Mouse (Mus musculus) brain, embryonic 14.5 days (tissue): ENCODE measurements around the gene Apoa4. TPM values are rescaled to one million over a fixed set of nuclear protein-coding genes. Genes with fewer than 3 reads are reported as not detected.

Experiments used
- DNase-seq: peaks from one replicate; pipeline ENCODE4 v3.0.0-alpha.2; 2011; ENCODE audit warnings: low read depth
- CTCF ChIP-seq: fragments of 200-500 bp; IDR thresholded peaks from 2 replicates; pipeline ENCODE4 v1.5.1; 2012; ENCODE audit warnings: inconsistent platforms, mild to moderate bottlenecking, moderate library complexity, borderline replicate concordance; ENCODE audit not compliant: insufficient read depth, insufficient read length; ENCODE audit errors: extremely low read depth
- POLR2A ChIP-seq: fragments of 200-500 bp; IDR thresholded peaks from 2 replicates; pipeline ENCODE4 v1.6.1; 2012; ENCODE audit warnings: mild to moderate bottlenecking, inconsistent platforms, borderline replicate concordance; ENCODE audit not compliant: poor library complexity, insufficient read depth, insufficient read length, severe bottlenecking; ENCODE audit errors: extremely low read depth
- polyA plus RNA-seq: library from polyadenylated mRNA; depleted of rRNA; stranded (reverse); fragments of >200 nt; gene quantifications from 2 replicates; pipeline ENCODE4 v1.2.3, GENCODE M21; 2012

The Apoa4 gene
- polyA plus RNA-seq, 1 experiment = 0.26 TPM

DNA sequence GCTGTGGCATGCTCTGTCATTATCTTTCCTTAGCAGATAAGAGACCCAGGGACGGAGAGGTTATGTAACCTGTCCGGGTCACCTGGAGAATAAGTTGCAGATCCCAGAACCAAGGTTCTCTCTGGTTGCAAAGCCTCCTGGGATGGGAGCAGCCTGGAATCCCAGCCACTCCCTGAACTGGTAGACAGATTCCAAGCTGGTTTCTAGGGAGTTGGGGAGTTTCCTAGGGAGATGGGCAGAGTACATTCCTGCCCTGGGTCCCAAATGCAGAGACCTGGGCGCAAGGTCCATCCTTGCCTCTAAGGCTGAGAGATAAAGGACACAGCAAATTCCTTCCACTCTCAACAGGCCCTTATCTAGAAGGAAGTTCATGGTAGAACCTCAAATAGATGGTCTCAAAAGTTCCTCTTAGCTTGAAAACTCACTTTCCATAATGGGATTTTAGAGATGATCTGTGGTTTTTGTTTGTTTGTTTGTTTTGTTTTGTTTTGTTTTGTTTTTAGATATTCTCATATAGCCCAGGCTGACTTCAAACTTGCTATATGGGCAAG lies 13.4 kb upstream of the Apoa4 start:
- TF ChIP-seq POLR2A (no peak), CTCF (no peak)
- no peak for DNase-seq

DNA sequence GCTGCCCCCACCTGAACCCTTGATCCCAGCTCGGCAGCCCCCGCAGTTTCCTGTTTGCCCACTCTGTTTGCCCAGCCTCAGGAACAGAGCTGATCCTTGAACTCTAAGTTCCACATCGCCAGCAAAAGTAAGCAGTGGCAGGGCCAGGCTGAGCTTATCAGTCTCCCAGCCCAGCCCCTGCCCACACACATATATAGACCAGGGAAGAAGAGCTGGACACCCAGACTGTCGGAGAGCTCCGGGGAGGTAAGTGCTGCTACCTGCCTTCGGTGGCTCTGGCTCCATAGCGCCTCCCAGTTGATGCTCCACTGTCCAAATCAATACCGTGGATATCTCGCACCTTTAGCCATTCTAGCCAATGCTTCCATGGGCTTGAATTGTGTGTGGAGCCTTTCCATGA lies 12.0 kb upstream of the Apoa4 start, which contains the start of gene Apoa1:
TSS of gene Apoa1 (plus strand) at position 90 of the 400 bp plus-strand sequence.
- no peak for TF ChIP-seq CTCF
- no peak for TF ChIP-seq POLR2A
- DNase-seq = no peak

DNA sequence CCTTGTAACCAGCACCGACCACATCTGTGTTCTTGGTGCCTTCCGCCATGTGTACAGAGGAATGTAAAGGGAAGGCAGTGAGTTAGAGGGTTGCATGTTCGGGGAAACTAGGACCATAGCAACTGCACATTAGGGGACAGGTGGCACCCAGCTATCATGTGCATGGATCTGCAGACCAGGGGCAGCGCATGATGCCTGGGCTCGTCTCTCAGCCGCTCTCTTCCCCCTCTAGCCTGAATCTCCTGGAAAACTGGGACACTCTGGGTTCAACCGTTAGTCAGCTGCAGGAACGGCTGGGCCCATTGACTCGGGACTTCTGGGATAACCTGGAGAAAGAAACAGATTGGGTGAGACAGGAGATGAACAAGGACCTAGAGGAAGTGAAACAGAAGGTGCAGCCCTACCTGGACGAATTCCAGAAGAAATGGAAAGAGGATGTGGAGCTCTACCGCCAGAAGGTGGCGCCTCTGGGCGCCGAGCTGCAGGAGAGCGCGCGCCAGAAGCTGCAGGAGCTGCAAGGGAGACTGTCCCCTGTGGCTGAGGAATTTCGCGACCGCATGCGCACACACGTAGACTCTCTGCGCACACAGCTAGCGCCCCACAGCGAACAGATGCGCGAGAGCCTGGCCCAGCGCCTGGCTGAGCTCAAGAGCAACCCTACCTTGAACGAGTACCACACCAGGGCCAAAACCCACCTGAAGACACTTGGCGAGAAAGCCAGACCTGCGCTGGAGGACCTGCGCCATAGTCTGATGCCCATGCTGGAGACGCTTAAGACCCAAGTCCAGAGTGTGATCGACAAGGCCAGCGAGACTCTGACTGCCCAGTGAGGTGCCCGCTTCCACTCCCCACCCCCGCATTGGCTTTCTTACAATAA lies 10.7 kb upstream of the Apoa4 start:
- TF ChIP-seq CTCF (peak; percentile 79), POLR2A (peak; percentile 41; the same call in 1 of the 2 replicates)
- peak; percentile 97 for DNase-seq

DNA sequence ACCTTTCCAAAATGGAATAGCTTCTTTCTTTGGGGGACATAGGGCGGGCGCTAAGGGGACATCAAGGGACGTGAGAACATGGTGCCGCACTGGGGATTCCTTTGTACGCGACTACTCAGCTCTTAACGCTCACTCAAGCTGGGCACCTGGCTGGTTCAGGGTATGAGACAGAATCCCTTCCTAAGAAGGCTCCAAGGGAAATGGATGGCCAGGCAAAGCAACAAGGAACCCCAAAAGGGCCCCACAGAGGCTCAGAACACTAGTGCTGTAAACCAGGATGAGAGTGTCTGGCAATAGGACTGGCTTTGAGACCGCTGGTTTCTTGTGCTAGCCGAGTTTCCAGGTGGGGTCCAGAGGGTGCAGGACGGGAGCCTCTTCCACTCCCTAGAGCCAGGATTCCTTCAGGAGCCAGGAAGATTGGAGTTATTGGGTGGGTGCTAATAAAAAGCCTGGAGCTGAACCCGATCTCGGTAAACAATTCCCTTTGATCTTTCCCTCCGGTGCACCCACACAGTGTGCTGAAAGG lies 10.0 kb upstream of the Apoa4 start:
- TF ChIP-seq POLR2A (no peak), CTCF (no peak)
- no peak for DNase-seq

DNA sequence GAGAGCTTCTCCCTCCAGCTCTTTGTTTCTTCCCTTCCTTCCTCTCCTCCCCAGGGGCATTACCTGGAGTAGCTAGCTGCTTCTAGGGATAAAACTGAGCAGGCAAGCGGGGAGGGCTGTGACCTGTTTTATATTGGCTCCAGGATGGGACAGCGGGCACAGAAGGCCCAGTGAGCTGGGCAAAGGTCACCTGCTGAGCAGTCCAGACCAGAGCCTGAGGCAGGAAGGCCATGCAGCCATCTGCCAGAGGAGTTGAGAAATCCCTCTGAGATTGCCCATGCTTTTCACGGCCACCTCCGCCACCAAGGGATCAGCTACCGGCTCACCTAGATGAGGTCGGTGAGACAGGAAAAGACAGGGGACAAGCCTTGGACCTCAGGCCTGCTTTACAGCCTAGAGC lies 5.3 kb upstream of the Apoa4 start:
- TF ChIP-seq CTCF = no peak
- no peak for TF ChIP-seq POLR2A
- no peak for DNase-seq

DNA sequence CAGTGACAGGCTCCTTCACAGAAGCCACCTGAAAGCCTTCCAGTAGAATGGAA lies 5.1 kb upstream of the Apoa4 start, which contains the start of gene Apoc3:
TSS of gene Apoc3 (minus strand) at position 41 of the 53 bp plus-strand sequence.
- TF ChIP-seq CTCF (no peak), POLR2A (no peak)
- no peak for DNase-seq

DNA sequence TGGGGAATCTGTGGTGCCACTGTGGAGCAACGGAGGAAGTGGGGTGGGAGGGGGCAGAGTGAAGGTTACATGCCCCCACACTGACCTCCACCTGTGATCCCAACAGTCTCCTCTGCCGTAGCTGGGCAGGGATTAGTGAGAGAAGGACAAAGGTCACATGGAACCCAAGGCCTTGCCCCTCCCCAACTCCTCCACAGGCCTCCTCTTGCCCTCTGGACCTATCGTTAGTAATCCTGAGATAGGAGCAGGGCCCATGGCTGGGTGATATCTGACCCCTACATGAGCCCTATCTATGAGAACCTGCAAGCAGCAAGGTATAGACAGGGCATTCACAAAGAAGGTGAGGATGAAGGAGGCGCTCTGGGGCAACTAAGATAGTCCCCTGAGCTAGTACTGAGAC lies 4.8 kb upstream of the Apoa4 start:
- TF ChIP-seq CTCF (no peak), POLR2A (no peak)
- no peak for DNase-seq

DNA sequence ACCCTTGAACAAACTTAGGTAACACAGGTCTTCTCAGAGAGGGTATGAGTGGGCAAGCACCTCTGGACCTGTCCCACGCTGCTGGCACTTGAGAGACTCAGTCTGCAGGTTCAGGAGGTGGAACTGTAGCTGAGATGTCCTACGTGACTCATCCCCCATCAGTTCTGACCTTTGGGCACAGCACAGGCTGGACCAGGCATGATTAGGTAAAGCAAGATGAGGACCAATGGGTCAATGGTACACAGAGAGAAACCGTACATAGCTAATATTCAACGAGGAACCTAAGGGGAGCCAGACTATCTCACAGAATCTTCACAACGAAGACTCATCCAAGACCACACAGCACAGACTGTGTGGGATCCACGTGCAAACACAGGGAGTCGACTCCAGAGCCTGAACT lies 1.6 kb upstream of the Apoa4 start:
- no peak for DNase-seq
- TF ChIP-seq CTCF = no peak
- TF ChIP-seq POLR2A = no peak

DNA sequence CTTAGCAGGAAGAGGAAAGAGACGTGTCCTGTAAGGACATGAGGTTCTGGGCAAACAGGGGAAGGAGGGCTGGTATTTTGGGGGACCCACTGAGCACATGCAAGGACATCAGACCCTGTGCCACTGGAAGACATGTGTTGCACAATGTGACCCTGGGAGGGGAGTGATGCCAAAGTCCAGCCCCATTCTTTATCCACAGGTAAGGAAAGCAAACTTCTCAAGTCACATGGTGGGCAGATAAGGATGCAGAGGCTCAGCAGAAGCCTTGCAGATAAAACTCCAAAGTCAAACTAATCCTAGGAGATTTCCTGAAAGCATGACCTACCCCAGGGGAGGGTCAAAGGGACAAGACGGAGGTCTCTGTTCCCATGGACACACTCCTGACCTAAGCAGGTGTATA lies 1.3 kb downstream of the Apoa4 start:
- no peak for TF ChIP-seq POLR2A
- no peak for TF ChIP-seq CTCF
- no peak for DNase-seq

DNA sequence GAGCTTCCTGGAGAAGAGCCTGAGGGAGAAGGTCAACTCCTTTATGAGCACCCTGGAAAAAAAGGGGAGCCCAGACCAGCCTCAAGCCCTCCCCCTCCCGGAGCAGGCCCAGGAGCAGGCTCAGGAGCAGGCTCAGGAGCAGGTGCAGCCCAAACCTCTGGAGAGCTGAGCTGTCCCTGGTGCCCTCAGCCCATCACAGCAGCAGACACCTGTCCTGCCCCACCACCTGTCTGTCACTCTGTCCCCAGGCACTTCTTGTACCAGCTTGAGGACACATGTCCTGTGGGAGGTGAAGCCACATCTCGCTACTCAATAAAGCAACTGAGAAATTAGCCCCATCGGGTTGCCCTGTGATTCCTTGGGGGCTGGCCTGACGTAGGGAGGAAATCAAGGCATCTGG lies 2.6 kb downstream of the Apoa4 start:
- no peak for DNase-seq
- TF ChIP-seq POLR2A (no peak), CTCF (no peak)

DNA sequence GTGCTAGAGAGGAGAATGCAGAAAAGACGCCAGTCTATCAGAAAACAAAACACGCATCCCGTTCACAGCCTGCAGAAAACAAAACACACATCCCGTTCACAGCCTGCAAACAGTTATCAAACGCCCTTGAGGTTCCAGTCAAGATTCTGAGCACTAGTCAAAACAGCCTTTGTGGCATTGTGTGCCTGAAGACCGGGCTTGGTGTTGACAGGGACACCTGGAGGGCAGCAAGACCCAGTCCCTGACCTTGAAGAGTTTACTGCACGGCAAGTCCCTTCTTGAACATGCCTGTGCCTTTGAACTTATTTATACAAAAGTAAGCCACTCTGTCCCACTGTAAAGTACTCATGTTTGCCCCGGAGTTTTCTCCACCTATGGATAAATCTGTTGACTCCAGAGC lies 3.1 kb downstream of the Apoa4 start:
- no peak for TF ChIP-seq POLR2A
- TF ChIP-seq CTCF = no peak
- no peak for DNase-seq

DNA sequence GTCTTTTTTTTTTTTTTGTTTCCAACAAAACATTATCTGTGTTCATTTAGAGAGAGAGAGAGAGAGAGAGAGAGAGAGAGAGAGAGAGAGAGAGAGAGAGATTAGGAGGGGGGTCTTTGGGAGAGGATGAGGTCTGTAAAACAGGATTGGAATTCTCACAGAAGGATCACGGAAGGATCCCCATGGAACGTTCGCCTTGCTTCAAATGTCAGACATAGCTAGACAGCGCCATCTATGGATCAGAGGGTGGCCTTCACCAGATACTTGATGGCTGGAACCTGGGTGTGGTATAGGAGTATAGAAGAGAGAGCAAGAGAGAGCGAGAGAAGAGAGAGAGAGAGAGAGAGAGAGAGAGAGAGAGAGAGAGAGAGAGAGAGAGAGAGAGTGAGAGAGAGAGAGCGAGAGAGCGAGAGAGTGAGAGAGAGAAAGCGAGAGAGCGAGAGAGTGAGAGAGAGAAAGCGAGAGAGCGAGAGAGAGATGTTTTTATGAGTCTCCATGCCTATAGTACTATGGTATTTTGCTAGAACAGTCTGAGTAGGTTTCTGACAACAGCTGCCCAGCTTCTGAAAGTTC lies 6.3 kb downstream of the Apoa4 start:
- TF ChIP-seq POLR2A = no peak
- TF ChIP-seq CTCF = peak; percentile 90
- DNase-seq = peak; percentile 92
